Mouse (Mus musculus) spleen, postnatal 14 days (tissue): Measurements from ENCODE around the gene Nck1.

Experiments
- DNase-seq, 2 experiments: peaks; one replicate each; pipeline ENCODE4 v3.0.0; 2021 to 2022; ENCODE audit warnings: low spot score in 2 of 2

The Nck1 gene

DNA sequence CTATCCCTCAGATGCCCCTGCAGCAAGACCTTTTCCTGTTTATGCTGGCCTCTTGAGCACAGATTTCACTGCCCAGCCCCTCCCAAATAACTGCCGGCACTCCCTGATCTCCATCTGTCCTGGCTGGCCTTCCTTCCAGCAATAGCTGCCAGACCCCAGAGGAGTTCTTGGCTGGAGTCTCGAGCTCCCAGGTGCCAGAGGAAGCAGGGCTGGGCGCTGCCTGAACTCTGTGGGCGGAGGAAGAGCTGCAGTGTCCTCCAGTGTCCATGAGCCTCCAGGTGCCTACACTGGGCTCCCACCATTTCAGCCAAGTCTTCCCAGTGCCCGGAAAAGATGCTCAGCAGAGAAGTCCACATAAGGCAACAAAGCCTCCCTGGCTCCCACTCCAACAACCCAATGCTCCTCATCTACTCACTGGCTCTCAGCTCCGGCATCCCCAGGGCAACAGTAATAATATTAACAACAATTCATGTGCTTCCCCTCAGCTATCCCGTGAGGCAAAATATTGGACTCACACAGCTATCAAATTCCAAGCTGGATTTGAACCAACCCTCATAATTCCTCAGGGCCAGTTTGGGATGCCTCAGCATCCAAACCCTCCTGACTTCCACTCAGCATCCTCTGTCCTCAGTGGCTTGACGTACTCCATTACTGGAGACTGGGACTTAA is 74.9 kb downstream of the Nck1 start:
- no peak for DNase-seq

DNA sequence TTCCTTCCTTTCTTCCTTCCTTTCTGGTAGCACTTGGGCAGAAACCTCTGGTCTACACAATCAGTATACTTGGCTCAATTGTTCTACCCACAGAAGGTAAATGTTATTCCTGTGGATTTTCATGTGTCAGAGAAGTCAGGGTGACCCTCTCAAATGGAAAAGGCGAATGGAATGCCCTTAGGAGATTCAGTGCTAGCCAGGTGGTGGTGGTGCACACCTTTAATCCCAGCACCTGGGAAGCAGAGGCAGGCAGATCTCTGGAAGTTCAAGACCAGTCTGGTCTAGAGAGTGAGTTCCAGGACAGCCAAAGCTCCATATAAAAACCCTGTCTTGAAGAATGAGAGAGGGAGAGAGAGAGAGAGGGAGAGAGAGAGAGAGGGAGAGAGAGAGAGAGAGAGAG is 75.7 kb downstream of the Nck1 start:
- DNase-seq, result no peak

DNA sequence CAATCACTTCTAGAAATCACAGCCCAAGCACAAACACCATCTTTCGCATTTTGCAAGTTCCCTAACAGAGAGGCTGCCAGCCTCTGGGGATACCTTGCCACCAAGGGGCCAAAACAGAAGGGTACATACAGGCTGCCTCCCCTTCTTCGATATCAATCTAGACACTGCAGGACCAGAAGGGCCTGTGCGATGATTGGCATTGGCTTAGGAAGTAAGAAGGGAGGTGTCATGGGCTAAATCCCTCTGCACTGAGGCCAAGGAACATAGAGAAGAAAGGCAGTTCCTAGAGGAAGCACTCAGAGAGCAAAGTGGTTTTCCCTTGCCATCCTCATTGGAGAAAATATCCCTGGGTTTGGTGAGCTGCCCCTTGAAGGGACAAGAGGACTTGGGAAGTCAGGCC is 76.3 kb downstream of the Nck1 start:
- no peak for DNase-seq

DNA sequence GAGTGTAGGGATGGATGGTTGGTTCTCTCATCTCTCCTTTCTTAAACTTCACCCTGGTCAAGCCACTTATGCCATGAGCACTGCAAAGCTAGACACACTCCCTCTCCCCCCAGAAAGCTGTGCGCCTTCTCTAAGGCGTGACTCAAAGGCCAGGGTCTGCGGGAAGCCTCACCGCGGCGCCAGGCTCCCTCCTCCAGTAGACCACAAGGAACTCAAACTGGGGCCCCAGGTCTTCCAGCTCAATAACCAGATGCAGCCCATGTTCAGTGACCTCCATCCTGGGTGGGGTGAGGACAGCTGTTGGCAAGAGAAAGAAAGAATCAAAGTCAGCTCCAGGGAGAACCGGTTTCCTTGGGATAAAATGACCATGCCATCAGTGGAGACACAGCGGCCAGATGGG is 77.8 kb downstream of the Nck1 start:
- no peak for DNase-seq

DNA sequence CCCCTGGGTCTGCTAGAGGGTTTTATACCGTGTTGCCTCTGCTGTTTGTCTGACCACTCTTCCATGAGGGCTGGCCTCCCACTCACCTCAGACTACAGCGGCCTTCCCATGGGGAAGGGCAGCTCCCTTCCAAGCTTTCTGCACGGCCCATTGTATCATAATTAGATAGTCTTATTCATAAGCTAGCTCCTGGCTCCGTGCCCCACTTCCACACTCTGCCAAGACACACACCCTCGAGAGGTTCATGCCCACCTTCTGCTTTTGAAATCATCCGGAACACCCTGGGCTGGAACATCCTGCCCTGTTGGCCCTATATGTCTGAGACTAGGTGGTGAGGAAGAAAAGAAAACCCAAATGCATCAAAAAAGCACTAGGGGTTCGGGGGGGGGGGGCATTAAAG is 78.3 kb downstream of the Nck1 start:
- DNase-seq, result no peak

DNA sequence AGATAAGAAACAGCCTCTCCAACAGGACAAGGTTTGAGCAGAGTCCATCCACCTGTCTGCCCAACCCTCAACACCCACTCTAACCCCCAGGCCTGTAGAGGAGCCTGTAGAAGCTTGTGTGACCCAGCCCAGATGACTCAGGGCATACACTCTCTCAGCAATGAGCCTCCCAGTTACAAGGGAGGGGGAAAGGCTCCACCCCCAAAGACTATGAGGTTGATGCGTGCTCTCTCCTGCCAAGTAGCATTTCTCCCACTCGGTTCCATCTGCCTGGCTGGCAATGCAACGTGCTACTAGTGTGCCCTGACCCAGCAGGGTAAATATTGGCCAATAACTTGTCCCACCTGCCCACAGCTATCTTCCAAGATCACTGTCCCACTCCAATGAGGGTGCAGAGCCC is 79.2 kb downstream of the Nck1 start:
- no peak for DNase-seq

DNA sequence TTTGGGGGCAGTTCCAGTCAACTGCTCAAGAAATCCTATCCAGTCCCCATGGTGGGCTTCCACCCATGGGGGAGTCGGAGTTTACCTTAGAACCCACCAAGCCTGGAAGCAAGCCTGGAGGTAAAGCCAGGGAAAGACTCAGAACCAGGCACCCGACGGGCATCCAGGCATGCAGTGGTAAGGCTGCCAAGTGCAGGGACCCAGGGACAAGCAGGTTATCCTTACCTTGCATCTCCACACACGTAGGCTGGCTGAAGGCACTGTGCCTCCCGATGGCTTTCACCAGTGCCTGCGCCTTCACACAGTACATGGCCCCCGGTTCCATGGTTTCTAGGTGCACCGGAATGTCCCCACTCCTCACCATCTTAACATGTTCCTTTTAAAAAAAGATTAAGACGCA is 79.9 kb downstream of the Nck1 start:
- DNase-seq, result no peak

DNA sequence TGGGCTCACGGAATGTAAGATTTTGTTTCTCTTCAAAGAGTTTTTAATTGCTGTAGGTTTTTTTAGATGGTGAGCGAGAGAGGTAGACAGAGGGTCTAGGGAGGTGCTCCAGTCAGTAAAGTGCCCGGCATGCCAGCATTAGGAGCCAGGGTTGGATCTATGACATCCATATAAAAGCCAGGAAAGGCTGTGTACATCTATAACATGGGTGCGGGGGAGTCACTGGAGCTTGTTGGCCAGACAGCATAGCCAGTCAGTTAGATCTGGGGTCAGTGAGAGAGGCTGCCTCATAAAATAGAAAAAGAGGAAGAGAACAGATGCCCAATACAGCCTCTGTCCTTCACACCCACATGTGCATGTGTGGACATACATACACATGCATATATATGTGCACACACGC is 80.6 kb downstream of the Nck1 start:
- no peak for DNase-seq

DNA sequence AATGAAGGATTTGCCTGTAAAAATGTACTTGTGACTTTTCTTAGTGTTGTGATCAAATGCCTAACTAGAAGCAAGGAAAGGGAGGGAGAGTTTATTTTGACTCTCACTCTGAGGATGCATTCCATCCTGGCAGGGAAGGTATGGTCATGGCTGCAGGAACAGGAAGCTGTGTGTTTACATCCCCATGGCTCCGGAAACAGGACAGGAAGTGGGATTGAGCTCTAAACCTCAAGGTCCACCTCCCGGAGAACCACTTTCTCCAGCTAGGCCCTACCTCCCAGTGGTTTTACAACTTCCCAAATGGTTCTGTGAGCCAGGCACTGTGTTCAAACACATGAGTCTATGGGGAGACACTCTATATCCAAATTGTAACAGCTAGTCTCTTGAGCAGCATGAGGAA is 82.2 kb downstream of the Nck1 start:
- DNase-seq, result no peak

DNA sequence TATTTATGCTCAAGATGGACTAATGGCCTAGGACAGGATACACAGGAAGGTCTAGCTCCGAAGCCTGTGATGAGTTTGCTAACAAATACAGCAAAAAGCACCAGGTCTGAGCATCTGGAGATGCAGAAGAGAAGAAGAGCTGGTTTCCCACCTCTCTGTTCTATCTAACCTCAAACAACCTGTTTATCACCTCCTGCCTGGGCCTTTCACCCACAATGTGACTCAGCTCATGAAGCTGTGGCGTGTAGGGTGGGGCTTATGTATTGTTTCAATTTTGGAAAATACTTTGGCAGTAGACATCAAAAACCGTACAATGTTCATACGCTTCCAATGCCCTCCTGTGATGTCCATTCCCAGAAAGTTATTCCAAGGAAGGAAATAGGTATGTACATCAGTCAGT is 83.8 kb downstream of the Nck1 start:
- no peak for DNase-seq

DNA sequence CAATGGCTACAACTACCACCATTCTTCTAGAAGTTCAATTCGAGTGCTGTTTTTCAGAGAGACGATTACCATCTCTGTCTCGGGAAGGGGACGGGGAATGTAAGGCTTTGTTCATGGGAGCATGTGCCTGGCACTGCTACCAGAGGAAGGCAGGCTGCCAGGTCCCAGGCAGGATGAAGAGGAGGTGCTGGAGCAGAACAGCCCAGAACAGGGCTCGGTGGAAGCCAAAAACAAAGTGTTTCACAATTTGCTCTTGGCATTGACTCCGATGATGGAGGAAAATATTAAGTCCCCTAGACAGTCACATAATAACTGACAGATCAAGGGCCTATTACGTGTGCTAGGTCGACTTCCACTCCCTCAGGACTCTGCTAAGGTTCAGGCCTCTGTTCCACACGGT is 84.3 kb downstream of the Nck1 start:
- no peak for DNase-seq

DNA sequence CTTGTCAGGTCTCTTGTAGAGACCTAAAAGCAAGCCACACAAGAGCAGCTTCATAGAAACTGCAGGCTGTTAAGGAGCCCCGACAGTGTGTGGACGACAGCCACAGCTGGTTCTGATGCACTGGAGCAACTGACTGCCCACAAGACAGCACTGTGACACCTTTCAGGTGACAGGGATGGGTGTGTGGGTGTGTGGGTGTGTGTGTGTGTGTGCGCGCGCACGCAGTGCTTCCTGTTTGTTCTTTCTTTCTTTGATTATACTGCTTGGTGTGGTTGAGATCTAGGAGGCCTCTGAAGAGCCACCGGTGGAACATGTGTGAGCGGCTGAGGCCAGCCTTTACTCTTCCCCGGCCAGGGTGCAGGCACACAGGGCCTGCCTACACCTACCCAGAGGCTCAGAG is 85.7 kb downstream of the Nck1 start:
- no peak for DNase-seq

DNA sequence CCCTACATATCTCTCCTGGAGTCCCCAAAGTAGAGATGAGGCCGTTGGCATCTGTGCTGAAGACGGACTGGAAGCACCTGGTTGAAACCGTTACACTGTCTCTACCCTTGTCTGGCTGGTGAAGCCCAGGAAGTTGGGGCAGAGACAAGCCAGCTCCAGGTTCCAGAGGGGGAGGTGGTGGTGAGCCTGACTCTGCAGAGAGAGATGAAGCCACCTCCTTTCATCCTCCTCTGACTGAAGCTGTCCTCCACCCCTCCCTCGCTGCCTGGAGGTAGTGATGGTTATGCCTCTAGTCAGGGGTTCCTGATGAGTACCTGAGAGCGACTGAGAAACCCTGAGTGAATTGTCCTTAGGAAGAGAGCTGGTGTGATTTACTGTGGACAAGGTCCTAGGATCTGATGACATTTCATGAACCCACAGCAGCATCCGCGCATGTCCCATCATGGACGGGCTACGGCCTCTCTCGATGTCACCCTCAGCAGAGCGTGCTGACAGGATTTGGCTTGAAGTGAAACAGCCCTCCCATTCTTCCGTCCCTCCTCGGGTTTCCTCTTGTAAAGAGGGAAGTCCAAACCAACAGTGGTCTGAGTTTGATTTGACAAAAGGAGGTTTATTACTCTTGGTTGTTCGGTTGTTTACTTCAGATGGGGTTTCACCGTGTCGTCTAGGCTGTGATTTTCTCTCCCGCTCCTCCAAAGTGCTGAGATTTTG is 87.8 kb downstream of the Nck1 start:
- no peak for DNase-seq

DNA sequence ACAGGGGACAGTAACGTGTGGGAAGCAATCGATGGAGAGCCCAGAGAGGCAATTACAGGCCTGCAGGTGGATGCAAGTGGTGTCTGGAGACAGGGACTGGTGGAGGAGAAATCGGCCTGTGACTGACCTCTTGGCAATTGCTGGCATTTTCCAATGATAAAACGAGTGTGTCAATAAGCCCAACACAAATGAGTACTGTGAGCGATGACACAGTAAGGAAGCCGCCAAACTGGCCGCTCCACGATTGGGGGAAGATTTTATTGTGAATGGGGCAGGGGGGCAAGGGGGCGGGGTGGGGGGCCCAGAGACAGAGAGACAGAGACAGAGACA is 91.3 kb downstream of the Nck1 start:
- DNase-seq, result no peak

DNA sequence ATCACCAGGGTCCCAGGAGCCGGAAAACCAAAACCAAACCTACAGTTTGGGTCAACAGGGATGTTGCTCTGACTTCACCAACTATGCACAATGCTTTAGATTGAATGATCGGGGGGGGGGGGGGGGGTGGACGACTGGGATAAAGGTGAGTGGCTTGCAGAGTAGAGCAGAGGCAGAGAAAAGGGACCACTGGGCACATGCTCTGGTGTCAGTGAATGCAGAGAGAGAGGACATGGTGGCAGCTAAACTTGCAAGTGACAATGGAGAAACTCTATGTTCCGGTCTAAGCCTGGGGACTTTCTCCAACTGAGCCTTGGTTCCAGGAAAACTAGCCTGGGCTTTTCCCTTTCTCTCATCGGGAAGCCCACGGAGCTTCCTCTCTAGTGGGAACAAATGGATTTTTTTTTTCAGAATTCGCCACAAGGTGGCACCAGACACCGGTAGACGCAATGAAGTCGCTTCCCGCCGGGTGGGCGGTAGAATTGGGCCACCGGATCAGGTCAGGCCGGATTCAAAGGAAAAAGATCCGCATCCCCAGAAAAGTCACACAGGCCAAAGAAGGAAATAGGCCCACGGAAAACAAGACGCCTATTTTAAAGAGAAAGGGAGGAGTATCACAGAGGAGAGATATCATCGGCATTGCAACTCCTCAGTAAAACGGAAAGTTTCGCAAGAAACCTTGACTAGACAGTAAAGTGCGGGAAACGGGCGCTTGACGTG is 91.8 kb downstream of the Nck1 start:
- DNase-seq, result peak in 1 of 2 experiments; percentile 54

DNA sequence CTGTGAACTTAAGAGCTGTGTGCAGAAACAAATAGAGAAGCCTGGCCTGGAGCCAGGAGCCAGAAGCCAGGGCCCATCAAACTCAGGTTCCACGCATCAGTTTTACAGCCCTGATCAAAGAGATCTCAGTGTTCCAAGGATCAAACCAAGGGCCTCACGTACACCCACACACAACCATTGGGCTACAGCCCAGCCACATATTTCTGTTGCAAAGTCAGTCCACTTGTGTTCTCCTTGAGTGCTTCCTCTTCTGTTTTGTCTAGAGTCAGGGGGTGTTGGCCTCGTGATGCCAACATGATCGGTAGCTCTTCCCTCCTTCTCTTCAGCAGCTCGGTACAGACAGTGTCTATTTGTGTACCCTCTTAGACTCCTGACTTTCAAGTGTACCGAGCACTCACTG is 93.5 kb downstream of the Nck1 start:
- DNase-seq, result no peak

DNA sequence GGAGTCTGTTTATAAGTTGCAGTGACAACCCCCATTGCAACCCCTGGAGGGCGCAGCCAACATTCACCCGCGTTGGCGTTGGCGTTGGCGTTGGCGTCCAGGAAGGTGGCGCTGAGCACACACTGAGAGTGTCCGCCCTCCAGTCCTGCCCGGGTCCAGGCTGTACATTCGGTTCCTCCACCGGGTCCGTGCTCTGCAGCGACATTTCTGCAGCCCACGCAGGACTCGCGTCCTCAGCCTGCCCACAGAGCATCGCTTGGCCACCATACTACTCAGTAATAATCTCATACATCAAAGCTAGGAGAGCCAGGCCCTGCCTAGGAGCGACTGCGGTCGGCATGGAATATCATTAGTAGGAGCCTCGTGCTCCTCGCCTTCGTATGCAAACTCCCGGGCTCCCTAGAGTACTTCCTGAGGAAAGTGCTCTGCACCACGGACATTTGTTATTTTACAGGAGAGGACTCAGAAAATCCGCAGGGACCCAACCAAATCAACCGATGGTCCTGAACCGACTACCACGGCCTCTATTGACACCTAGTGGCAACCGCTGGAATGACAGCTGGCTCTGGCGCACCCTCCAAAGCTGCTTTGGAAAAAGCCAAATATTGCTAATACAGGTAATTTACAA is 99.8 kb downstream of the Nck1 start:
- DNase-seq, result peak; percentile 29 to 55
